Mouse (Mus musculus): ENCODE measurements at regions not wholly inside any gene's neighbourhood (a gene's known extent, or its start where the extent isn't known, plus 50 kb on each side); places are given as distances from the start of the nearest gene placed in this dataset.
"Not testable (repeated sequence)": the region's sequence is repeated elsewhere in the genome, so short reads cannot be mapped to it uniquely, and the experiment has no call there.

DNA sequence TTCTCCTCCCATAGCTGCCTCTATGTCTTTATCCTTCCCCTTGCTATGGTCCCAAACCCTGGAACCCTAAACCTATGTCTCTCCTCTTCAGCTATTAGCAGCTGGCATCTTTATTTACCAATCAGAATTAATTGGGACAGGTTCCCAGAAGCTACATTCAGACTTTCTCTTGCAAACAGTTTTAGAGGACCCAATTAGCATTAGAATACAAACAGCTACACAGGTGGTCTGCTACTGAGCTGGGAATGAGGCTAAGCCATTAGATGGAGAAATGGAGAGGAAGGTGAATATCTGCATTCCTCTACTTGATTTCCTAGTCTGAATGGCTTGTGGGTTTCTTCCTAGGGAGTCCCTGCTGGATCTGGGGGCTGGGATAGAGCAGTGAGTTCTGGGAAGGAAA, 611.9 kb downstream of the A830018L16Rik start:
- no peak for DNase-seq (ENCODE audit: low spot score in 2 of 2)

DNA sequence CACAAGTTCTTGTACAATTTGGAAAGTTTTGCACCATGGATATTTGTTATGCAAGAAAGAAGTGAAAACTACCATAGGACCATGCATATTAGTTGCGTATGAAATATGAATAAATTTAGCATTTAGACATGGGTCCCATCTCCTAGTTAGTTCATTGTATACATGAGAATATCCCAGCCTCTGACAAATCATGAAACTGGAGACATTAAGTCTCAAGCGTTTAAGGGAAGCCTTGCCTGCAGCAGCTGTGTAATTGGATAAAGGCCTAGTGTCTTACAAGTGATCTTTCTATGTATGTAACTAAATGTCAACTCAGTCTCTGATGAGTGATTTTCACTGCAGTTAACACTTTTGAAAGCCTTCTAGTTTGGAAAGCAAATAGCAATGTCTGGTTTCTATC, 613.5 kb downstream of the A830018L16Rik start:
- DNase-seq (ENCODE audit: low spot score in 2 of 2) = no peak

- DNase-seq (ENCODE audit: low spot score in 2 of 2) = no peak
Observed at GRCm38 (mm10) chr1:12028074-12028473, 614.2 kb downstream of the A830018L16Rik start.

- no peak for DNase-seq (ENCODE audit: low spot score in 2 of 2)
Observed at GRCm38 (mm10) chr1:12051931-12052482, 638.1 kb downstream of the A830018L16Rik start.

- no peak for DNase-seq (ENCODE audit: low spot score in 2 of 2)
Observed at GRCm38 (mm10) chr1:12055865-12056560, 642.1 kb downstream of the A830018L16Rik start.

GRCm38 (mm10) chr1:12065016-12065513, 651.2 kb downstream of the A830018L16Rik start:
- DNase-seq (ENCODE audit: low spot score in 2 of 2) = no peak

GRCm38 (mm10) chr1:12092564-12093504, 678.9 kb downstream of the A830018L16Rik start:
- no peak for DNase-seq (ENCODE audit: low spot score in 2 of 2)

GRCm38 (mm10) chr1:12115041-12115828, 701.3 kb downstream of the A830018L16Rik start:
- no peak for DNase-seq (ENCODE audit: low spot score in 2 of 2)

DNA sequence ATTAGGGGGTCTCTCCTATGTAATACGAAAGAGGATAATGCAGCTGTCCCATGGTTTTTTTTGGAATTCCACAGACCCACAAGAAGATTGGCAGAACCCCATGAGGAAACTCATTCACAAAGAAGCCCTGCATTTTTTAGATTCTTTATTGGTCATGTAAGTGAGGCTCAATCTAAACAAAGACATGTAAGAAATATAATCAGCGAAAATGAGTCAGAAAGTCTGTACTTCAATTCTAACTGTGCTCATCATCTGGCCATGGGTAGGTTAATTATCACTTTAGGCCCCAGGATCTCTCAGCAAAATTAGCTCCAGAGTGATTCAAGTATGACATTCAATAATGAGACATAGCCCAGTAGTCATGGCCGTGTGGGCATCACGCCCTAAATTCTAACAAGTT, 703.2 kb downstream of the A830018L16Rik start:
- DNase-seq (ENCODE audit: low spot score in 2 of 2) = no peak

- DNase-seq (ENCODE audit: low spot score in 2 of 2) = no peak
Observed at GRCm38 (mm10) chr1:12120926-12121325, 707.0 kb downstream of the A830018L16Rik start.

GRCm38 (mm10) chr1:12126611-12127010, 712.7 kb downstream of the A830018L16Rik start:
- not testable (repeated sequence) for DNase-seq (ENCODE audit: low spot score in 2 of 2)

- no peak for DNase-seq (ENCODE audit: low spot score in 2 of 2)
Observed at GRCm38 (mm10) chr1:12170503-12170902, 756.6 kb downstream of the A830018L16Rik start.

DNA sequence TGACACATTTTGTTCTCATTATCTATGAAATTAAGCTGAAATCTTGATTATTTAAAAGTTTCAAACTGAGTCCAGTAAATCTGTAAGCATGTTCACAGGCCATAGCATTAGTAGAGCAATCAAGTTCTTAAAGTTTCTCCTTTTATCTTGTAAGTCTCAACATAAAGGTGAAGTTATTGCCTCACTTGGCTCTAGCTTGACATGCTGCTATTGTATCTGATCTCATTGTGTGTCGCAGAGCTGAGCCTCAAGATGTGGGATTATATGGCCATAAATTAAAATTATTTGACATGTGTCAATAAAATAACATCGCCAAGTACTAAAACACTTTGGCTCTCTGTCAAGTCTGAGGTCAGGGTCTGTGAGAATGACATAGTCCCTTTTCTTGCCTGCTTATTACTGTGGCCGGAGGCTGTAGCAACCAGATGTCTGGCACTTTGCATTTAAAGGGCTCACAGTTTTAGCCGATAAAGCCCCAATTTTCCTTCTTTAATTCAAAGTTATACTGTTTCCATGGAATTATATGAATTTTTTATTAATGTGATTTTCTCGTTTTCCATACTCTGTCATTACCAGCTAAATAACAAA, 775.8 kb downstream of the A830018L16Rik start:
- no peak for DNase-seq (ENCODE audit: low spot score in 2 of 2)

- DNase-seq (ENCODE audit: low spot score in 2 of 2) = no peak
Observed at GRCm38 (mm10) chr1:12192588-12192987, 778.7 kb downstream of the A830018L16Rik start.

- no peak for DNase-seq (ENCODE audit: low spot score in 2 of 2)
Observed at GRCm38 (mm10) chr1:12231089-12231488, 817.2 kb downstream of the A830018L16Rik start.

GRCm38 (mm10) chr1:12242090-12242489, 828.2 kb downstream of the A830018L16Rik start:
- DNase-seq (ENCODE audit: low spot score in 2 of 2) = no peak

DNA sequence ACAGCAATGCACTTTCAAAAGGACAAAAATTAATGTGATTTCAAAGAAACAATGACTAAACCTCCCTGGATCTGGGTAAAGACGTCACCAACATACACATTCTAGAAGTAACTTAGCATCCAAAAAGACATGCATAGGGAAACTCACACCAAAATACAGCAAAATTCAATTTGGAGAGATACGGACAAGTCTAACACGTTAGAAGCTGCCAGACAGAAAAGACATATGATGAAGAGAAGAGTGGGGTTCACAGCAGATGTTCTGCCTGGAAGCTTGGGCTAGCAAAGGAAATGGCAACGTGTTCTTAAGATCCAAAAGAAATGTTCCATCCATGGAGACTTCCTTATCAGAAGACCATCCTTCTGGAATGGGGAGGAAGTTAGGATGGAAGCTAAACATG, 868.6 kb downstream of the A830018L16Rik start:
- no peak for DNase-seq (ENCODE audit: low spot score in 2 of 2)

DNA sequence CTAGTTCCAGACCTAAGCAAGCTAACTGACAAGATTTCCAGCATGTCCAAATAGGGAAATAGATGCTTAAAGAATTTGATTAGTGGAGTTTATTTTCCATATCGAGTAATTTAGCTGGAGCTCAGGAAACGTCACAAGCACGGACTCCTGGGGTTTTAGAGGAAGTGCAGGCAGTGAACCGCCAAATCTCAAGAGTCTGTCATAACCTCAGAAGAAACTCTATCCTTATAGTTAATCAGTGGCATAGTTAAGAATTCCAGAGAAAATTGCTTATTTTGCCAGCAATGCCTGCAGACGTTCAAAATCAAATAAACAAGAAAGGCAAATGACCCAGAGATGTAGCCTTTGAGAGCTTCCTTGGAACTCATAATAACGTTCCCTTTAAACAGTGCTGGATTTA, 871.6 kb downstream of the A830018L16Rik start:
- no peak for DNase-seq (ENCODE audit: low spot score in 2 of 2)

GRCm38 (mm10) chr1:12286026-12286425, 872.1 kb downstream of the A830018L16Rik start:
- DNase-seq (ENCODE audit: low spot score in 2 of 2) = no peak

- no peak for DNase-seq (ENCODE audit: low spot score in 2 of 2)
Observed at GRCm38 (mm10) chr1:12288521-12288920, 874.6 kb downstream of the A830018L16Rik start.

DNA sequence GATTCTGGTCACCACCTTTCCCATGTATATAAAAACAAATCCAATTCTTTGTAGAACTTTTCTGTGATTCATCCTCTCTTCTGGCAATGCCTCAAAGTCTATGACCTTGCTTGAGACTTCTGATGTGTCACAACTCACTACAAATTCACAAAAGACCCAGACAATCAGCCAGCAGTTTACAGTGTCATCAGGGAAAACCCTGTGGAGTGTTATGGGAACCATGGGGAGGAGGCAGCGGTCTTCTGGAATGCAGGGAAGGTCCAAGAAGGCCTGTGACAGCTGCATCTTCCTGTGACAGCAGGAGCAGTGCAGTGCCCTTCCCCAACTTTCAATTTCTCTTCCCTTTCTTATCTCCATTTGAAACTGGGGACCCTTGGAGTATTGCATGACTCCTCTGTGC, 877.9 kb downstream of the A830018L16Rik start:
- DNase-seq (ENCODE audit: low spot score in 2 of 2) = no peak

Data from frontal cortex, postnatal 25 days (tissue).